Mouse (Mus musculus) CD4-positive helper T cell, adult 2 months (primary cell): ENCODE measurements around the gene Pex26.

Source experiments
- DNase-seq: peaks from one replicate; pipeline ENCODE4 v3.0.0-alpha.2; 2012; ENCODE audit warnings: low read depth, missing footprints, low spot score

Gene Pex26

DNA sequence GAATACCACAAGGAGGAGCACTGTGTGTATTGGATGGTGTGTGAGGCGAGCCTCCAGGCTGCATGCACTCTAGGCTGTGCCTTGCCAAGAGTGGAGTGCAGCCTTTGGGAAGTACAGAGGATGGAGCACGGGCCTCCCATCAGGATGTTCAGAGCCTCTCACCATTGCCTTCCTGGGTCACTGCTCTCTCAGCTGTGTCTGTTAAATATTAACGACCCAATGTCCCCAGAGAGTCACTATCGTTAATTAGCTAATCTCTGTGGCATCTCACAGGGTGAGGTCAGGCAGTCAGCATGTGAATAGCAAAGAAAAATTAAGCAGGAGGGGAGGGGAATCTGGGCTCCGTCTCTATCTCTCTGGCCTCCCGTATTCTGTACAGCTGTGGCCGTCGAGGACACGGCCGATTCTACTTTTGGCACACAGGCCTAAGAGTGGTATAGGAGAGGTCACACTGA is 17.3 kb upstream of the Pex26 start:
- no peak for DNase-seq

DNA sequence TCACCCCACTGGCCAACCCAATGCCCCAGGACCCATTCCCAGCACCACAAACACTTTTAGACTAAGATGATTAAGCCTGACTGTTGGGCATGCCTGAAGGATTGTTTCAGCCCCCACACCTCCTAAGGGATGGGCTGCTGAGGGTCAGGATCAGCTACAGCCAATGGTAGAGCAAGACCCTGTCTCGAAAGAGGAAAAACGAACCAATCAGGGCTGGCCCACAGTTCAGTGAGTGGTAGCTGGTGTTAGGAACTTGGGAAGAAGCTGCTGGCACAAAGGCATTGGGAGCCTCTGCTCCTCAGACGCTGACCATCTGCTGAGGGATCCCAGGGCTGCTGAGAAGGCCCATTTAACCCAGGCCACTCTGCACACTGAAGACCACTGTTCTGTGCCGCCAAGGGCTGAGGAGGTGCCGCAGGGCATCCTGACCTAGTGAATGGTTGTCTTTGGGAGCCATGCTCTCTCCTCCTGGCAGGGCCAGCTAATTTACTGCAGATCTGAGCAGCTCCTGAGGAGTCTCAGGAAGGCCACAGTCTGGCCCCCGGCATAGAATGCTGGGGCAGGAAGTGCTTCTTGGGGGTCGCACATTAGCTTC is 16.0 kb upstream of the Pex26 start:
- no peak for DNase-seq

DNA sequence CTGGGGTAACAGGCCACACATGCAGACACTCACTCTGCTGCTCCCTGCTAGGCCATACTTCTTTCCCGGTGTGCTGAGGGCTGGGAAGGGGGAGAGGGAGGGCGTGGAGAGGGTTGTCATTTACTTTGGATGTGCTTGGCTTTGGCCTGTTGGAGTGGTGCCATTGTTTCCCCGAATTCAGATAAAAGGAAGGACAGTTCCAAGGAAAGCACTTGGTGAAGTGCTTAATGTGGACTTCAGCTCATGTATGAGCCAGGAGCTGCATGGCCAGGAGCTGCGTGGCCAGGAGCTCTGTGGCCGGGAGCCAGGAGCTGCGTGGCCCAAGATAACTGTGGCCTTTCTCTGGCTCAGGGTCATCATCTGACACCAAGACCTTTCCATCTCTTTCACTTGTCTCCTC is 12.4 kb upstream of the Pex26 start:
- DNase-seq = no peak

- no peak for DNase-seq
These were observed 10.0 kb upstream of the Pex26 start for GRCm38 (mm10) chr6:121173471-121173870.

GRCm38 (mm10) chr6:121174761-121175160 is 8.7 kb upstream of the Pex26 start:
- DNase-seq = no peak

DNA sequence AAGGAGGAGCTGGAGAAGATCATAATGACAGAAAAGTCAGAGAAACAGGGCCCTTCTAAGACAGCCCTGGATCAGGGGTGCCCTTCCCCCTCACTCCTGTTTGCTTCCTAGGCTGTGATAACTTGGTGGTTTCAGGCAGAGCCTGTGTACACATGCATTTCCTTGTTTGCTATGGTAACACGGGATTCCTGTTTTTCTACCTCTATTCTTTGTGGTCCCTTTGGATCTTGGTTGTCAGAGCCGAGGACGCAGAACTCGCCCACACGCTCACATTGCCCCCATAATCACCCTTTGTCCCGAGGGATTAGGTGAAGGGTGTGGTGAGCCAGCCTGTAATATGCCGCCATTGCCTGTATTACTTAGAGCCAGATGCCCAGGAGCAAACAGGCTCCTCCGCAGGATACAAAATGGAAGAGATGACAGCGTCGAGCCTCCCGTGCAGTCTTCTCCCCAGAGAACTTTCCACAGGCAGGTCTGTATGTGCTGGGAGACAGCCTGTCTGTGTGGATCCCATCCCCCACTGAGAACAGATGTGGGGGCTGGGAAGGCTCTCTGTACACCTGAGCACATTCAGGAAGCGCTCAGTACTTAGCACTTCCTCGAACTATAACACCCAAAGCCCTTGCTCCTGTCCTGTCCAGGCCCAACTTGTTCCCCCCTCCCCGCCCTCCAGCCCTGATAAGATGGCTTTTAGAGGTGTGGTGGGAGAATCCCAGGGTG is 7.3 kb upstream of the Pex26 start:
- DNase-seq = no peak

GRCm38 (mm10) chr6:121176731-121177098 is 6.8 kb upstream of the Pex26 start:
- no peak for DNase-seq

GRCm38 (mm10) chr6:121177118-121177708 is 6.3 kb upstream of the Pex26 start:
- no peak for DNase-seq

DNA sequence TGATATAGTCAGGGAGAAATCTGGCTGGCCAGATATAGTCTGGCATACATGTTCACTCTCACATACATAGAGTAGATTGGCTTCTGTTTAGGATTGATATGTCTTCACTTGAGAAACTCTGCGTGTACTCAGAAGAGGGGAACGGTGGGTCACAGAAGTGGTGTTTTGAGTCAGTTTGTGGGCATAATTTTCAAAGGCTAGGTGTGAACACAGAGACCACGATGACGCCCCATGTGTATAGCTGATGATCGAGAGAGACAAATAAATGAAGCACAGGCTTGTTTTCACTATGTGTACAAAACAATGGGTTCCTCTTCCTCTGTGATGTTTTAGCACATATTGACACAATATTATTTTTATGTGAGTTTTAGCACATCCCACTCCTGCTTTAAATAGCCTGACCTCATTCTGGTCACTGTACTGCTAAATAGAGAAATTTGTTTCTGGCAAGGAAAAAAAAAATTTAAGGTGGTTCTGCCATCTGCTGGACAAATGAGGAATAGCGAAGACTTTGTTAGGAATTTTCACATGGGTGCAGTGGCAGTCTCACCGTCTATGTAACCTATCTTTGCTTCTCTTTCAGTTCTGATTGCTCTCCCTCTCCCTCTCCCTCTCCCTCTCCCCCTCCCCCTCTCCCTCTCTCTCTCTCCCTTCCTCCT is 4.6 kb upstream of the Pex26 start:
- DNase-seq = peak; percentile 61

GRCm38 (mm10) chr6:121179846-121180245 is 3.6 kb upstream of the Pex26 start:
- DNase-seq = no peak

- DNase-seq = peak; percentile 78
These were observed 1.0 kb downstream of the Pex26 start for GRCm38 (mm10) chr6:121184198-121185140.

- no peak for DNase-seq
These were observed 1.8 kb downstream of the Pex26 start for GRCm38 (mm10) chr6:121185232-121185631.

DNA sequence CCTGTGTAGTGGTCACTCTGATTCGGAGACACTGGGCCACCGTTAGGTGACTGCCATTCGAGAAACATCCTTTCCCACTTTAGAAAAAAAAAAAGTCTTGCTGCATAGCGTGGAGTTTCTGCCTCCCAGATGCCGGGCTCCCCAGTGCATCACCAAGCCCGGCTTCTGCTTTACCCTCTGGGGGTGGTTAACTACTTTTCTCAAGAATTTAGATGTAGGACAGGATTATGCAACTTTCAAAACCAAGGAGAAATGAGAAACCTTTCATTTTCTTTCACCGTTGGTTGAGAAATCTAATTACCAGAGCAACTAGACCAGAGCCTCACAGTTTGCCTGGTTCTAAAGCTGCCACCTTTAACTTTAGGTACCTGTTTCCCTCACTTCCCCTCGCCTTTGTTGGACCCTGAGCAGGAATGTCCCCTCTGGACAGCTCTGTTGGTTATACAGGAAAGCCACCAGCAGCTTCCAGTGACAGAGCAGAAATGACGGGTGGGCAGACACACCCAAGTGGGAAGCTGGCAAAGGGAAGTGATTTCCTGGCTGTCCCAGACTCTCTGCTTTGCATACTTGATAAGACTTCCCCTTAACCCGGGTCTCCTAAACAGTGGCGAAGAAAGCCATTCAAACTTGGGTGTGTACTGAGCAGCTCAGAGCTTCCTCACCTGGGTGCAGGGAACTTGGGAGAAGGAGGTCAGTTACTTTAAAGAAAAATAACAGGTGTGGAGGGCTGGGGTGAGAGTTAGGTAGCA is 8.0 kb downstream of the Pex26 start:
- DNase-seq = no peak

DNA sequence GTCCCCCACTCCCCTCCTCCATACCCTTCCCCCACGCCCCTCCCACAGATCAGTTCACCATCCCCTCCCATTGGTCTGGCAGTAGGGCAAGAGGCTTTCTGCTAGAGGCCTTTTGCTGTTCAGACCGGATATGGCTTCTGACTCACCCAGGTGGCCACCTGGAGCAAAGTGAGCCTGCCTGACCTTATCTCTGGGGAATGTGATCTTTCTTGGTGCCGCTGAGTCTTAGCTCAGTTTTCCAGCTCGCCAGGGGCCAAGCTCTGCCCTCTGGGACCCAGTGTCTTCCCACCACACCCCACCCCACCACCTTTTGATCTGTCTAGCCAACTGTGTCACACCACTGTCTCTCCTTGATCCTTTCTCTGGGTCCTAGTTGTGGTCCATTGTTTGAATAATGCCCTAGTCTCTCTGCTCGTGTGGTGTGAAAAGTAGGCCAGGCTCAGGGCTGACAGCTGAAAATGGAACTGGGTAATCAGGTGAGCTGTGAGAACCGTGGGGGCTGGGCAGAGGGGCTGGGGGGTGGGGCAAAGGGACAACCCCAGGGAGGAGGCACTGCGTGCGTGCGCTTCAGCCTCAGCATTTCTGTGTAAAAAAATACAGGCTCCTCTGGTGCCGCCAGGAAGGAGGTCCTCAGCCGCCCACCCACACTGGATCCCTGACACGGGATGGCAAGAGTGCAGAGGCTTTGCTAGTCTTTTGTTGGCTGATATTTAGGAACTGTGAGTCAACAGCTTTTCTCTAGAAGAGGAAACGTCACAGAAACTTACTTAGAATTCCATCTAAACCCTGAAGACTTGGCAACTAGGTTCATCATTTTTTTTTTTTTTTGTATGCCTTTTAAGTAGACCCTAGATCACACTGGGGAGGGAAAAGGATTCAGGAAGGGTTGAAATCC is 10.8 kb downstream of the Pex26 start:
- DNase-seq = no peak

DNA sequence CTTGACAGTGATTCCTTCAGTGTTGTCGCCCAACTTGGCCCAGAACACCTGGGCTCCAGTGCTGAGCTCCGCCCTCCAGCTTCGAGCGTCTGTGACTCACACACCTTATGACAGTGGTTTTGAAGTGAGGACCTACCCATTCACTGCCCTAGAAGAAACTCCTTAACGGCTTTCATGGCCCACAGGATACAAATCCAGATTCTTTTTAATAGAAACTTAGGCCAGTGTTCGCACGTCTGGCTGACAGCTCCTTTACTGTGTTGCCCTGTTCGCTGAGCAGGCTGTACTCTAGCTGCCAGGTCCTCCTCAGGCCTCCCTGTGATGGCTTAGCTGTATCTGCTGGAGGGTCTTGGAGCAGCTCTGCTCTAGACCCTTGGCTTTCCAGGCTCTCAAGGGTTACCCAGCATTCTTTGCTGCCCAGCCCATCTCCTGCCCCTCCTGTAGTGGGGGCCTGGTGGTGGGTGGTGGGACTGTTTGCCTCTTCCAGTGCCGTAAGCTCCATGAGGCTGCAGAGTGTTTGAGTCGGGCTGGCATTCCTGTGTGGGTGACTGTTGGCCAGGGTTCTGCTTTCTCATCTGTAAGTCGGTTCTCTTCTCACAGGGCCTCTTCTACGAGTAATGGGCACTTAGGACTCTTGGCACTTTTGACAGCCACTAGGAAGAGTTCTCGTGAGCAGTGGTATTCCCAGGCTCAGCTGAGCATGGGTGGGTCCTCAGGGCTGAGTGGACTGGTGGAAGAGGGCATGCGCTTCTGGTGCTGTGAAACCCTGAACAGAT is 11.7 kb downstream of the Pex26 start:
- no peak for DNase-seq

- no peak for DNase-seq
These were observed 14.4 kb downstream of the Pex26 start for GRCm38 (mm10) chr6:121197807-121198365.

GRCm38 (mm10) chr6:121200458-121200857 is 17.0 kb downstream of the Pex26 start:
- DNase-seq = no peak

GRCm38 (mm10) chr6:121202026-121202425 is 18.6 kb downstream of the Pex26 start:
- no peak for DNase-seq

- DNase-seq = no peak
These were observed 23.0 kb downstream of the Pex26 start for GRCm38 (mm10) chr6:121206481-121206880.
